Mouse (Mus musculus) ES-E14 (cell line): Measurements from ENCODE around the gene Frs3. TPM values are rescaled to one million over a fixed set of nuclear protein-coding genes. Genes with fewer than 3 reads are reported as not detected.
A peak's percentile ranks its signal among the peaks of the same experiment; 100 is the strongest.

Experiments
- DNase-seq: peaks from one replicate; pipeline ENCODE4 v3.0.0-alpha.2; 2013; ENCODE audit warnings: low read depth, low spot score
- H3K27ac ChIP-seq: 2 replicates; pipeline ENCODE4 v1.5.1; 2012; ENCODE audit warnings: low read depth, mild to moderate bottlenecking, low read length, moderate library complexity, mixed read lengths; ENCODE audit not compliant: poor library complexity, insufficient read depth, severe bottlenecking
- H3K36me3 ChIP-seq: 2 replicates; pipeline ENCODE4 v1.6.1; 2012; ENCODE audit warnings: mild to moderate bottlenecking, low read length, moderate library complexity, mixed read lengths; ENCODE audit not compliant: control insufficient read depth, poor library complexity, insufficient read depth, severe bottlenecking
- H3K4me1 ChIP-seq, 2 experiments: fragments of 150-350 bp in 1 of 2; sonication (generic) in 1 of 2; 2 replicates each; pipeline ENCODE4 v1.6.1; 2012; ENCODE audit warnings: low read length in 2 of 2, mild to moderate bottlenecking in 1 of 2, mixed read lengths in 1 of 2; ENCODE audit not compliant: control insufficient read depth in 2 of 2, insufficient read depth in 2 of 2, poor library complexity in 1 of 2
- H3K4me3 ChIP-seq, 2 experiments: fragments of 150-350 bp in 1 of 2; sonication (generic) in 1 of 2; 2 replicates each; pipeline ENCODE4 v1.5.1; 2012; ENCODE audit warnings: low read length in 2 of 2, low read depth in 1 of 2, mild to moderate bottlenecking in 1 of 2, mixed read lengths in 1 of 2; ENCODE audit not compliant: insufficient read depth in 1 of 2, poor library complexity in 1 of 2, severe bottlenecking in 1 of 2
- H3K9ac ChIP-seq: 2 replicates; pipeline ENCODE4 v1.6.1; 2012; ENCODE audit warnings: low read depth, mild to moderate bottlenecking, low read length, mixed read lengths; ENCODE audit not compliant: poor library complexity, insufficient read depth, severe bottlenecking
- H3K9me3 ChIP-seq: fragments of 150-350 bp; sonication (generic); 2 replicates; pipeline ENCODE4 v1.6.1; 2012; ENCODE audit warnings: low read depth, mild to moderate bottlenecking, low read length; ENCODE audit not compliant: control insufficient read depth, insufficient read depth
- CHD2 ChIP-seq: IDR thresholded peaks from 2 replicates; pipeline ENCODE4 v1.6.1; 2014; ENCODE audit warnings: mild to moderate bottlenecking, low read depth, low read length, inconsistent platforms
- HCFC1 ChIP-seq: IDR thresholded peaks from 2 replicates; pipeline ENCODE4 v1.6.1; 2012; ENCODE audit warnings: low read length, inconsistent platforms, borderline replicate concordance; ENCODE audit not compliant: insufficient read depth
- MAFK ChIP-seq: IDR thresholded peaks from 2 replicates; pipeline ENCODE4 v1.6.1; 2014; ENCODE audit warnings: mild to moderate bottlenecking, low read depth, low read length, inconsistent platforms; ENCODE audit not compliant: insufficient read depth
- ZC3H11A ChIP-seq: IDR thresholded peaks from 2 replicates; pipeline ENCODE4 v1.6.1; 2012; ENCODE audit warnings: low read depth, mild to moderate bottlenecking, inconsistent platforms, low read length, borderline replicate concordance
- ZNF384 ChIP-seq: IDR thresholded peaks from 2 replicates; pipeline ENCODE4 v1.6.1; 2012; ENCODE audit warnings: low read depth, low read length, inconsistent platforms
- in situ Hi-C, 2 experiments: fragments of 600-800 bp; cut with MboI; formaldehyde crosslinking; loops; one replicate each; pipeline ENCODE4 v1.15.1; 2025; ENCODE audit warnings: low sequenced_read_pairs in 2 of 2, inconsistent platforms in 1 of 2; ENCODE audit not compliant: unreplicated experiment in 2 of 2
- total RNA-seq: library from RNA; depleted of rRNA; stranded (reverse); fragments of 300-350 nt; gene quantifications from 2 replicates; pipeline ENCODE4 v1.2.3, GENCODE M21; 2012

Gene Frs3
- total RNA-seq, 1 experiment, result 8.4 TPM

DNA sequence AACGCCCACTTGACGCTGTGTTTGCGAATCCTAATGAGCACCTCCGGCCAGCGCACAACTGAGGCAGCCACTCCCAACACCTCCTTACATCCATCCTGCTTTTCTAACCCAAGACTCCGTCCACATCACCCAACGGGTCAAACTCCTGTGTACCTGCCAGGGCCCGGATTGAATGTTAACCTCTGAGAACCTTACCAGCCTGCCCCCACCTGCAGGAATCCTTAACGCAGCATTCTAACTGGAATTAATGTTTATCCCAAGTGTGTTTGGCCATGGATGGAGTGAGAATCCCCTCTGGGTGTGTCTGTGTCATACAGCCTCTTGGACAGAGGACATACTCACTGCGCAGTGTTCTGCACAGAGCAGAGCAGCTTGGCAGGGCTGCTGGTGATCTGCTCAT lies 9.3 kb downstream of the Frs3 start:
- Histone ChIP-seq H3K36me3 (peaks cover 14% of the 10 kb centered on the region; the same call in 1 of the 2 replicates), H3K4me1 (peaks cover 0 to 20% of the 10 kb centered on the region in 2 experiments; a peak in 2 of 4 replicates), H3K4me3 (no peak overlapping the region), H3K9ac (no peak overlapping the region; the same call in 1 of the 2 replicates), H3K27ac (no peak overlapping the region), H3K9me3 (no peaks in the 10 kb centered on the region)
- DNase-seq, result no peak
- in situ Hi-C loops, result no loop called here
- TF ChIP-seq ZNF384, result no peak
- TF ChIP-seq MAFK, result no peak
- TF ChIP-seq HCFC1, result no peak
- TF ChIP-seq CHD2, result no peak
- no peak for TF ChIP-seq ZC3H11A

DNA sequence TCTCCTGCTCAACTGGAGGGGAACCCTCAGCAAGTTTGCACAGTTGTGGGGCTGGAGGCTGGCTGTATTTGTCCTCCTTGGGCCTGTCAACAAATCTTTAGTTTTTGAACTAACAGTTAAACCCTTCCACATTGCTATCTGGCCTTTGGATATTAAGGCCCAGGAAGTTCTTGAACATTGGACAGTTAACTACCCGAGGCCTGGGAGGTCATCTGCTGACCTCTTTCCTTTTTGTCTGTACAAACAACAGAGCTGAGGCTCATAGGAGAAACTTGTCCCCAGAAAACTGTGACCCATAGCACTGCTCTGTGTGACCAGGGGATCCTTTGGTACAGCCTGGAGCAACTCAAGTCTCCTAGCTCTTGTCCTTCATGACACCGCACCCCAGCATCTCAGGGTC lies 10.2 kb downstream of the Frs3 start:
- H3K4me3 ChIP-seq, result no peak overlapping the region
- in situ Hi-C loops, result no loop called here
- no peak for DNase-seq
- peaks cover 14% of the 10 kb centered on the region; the same call in 1 of the 2 replicates for H3K36me3 ChIP-seq
- H3K9me3 ChIP-seq, result no peaks in the 10 kb centered on the region
- no peak overlapping the region for H3K9ac ChIP-seq
- H3K4me1 ChIP-seq, result peaks cover 0 to 17% of the 10 kb centered on the region in 2 experiments; a peak in 2 of 4 replicates
- no peak overlapping the region for H3K27ac ChIP-seq
- TF ChIP-seq CHD2 (no peak), MAFK (no peak), ZNF384 (no peak), HCFC1 (no peak), ZC3H11A (no peak)

GRCm38 (mm10) chr17:47701793-47702192 lies 13.0 kb downstream of the Frs3 start:
- in situ Hi-C loops, result no loop called here
- H3K36me3 ChIP-seq, result peaks cover 14% of the 10 kb centered on the region; the same call in 1 of the 2 replicates

GRCm38 (mm10) chr17:47702548-47703345 lies 13.9 kb downstream of the Frs3 start:
- Histone ChIP-seq H3K4me1 (peaks cover 0 to 36% of the 10 kb centered on the region in 2 experiments; a peak in 3 of 4 replicates), H3K36me3 (peaks cover 14% of the 10 kb centered on the region; the same call in 1 of the 2 replicates), H3K4me3 (peak overlapping the region; percentile 48 to 57), H3K9ac (peak overlapping the region; percentile 80), H3K27ac (peak overlapping the region; percentile 84), H3K9me3 (no peaks in the 10 kb centered on the region)
- in situ Hi-C loops, result no loop called here
- TF ChIP-seq ZNF384 (no peak), ZC3H11A (no peak), MAFK (no peak), CHD2 (no peak), HCFC1 (no peak)
- DNase-seq, result no peak

More at GRCm38 (mm10) chr17:47701793-47702192, 13.0 kb downstream of the Frs3 start:
- no peak overlapping the region for H3K4me3 ChIP-seq
- H3K9me3 ChIP-seq, result no peaks in the 10 kb centered on the region
- no peak for TF ChIP-seq ZC3H11A
- no peak for TF ChIP-seq HCFC1
- no peak for TF ChIP-seq MAFK
- TF ChIP-seq CHD2, result no peak
- TF ChIP-seq ZNF384, result no peak
- H3K4me1 ChIP-seq, result peaks cover 0 to 27% of the 10 kb centered on the region in 2 experiments; a peak in 3 of 4 replicates
- H3K27ac ChIP-seq, result no peak overlapping the region
- no peak overlapping the region for H3K9ac ChIP-seq
- DNase-seq, result no peak
